Mouse (Mus musculus): ENCODE data around the gene Rab27a.
"Not testable (repeated sequence)": the region's sequence is repeated elsewhere in the genome, so short reads cannot be mapped to it uniquely, and the experiment has no call there.

Rab27a gene

DNA sequence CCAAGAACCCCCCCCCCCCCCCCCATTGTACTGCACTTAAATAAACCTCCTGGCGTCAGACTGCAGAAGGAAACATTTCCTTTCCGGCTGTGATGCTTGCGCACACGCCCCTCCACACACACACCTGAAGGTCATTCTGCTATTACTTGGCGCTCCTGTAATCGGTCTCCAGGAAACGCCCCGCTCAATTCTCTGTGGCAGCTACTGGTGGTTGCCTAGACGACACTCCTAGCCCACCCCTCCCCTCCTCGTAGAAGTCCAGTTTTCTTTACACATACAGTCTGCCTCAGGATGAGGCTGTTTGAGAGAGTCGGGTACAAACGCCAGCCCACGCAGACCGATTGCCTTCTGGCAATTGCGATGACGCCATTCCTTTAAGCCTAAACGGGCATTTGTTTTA, 49.9 kb downstream of the Rab27a start:
- peak in 1 of 2 experiments; percentile 37 for DNase-seq

DNA sequence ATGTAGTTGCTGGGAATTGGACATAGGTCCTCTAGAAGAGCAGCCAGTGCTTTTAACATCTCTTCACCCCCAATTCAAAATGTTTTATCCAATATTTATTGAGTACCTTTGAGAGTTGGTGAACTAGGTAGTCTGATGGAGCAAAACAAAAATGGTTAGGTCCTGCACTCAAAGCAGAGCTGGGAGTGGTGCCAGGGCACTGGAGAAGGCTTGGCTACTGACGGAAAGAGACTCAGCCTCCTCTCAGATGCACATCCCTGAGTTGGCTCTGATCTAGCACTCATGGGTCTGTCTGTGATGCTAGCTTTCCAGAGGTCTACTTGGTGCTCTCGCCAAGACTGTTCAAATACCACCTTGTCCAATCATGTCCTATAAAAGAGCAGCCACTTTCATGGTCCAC, 53.2 kb downstream of the Rab27a start:
- DNase-seq = no peak

DNA sequence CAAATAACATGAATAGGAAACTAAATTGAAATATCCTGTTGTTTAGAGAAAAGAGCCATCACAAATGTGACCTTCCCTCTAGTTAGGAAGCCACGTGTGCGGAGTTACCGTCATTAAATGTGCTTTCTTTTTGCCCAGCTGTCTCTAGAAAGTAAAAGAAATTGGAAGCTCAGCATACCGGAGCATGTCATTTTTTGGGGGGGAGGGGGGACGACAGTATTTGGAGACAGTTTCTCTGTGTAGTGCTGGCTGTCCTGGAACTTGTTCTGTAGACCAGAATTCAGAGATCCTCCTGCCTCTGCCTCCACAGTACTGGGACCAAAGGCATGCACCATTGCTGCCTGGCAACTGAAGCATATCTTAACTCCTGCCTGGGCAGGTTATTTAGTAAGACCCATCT, 56.9 kb downstream of the Rab27a start, which contains the start of gene Khdc3:
Gene Khdc3, plus strand, starts transcription at position 301 of the 400 bp plus-strand sequence.
- DNase-seq = no peak

DNA sequence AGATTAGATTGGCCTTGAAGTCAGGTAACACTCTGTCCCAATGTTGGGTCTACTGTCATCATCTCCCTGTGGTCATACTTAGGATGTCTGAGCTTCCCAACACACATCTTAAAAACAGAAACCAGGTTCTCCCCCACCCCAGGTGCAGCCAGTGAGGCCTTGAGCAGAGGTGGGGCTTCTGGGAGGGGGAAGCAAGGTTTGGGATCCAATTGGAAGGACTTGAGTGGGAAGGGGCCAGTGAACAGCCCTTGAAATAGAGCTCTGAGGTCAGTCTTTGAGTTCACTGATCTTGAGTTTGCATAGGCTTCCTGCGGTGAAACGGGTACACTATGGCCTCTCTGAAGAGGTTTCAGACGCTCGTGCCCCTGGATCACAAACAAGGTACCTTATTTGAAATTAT, 57.5 kb downstream of the Rab27a start, which contains the start of gene Gm20509:
Gene Gm20509, plus strand, starts transcription at position 290 of the 400 bp plus-strand sequence.
- DNase-seq = no peak

DNA sequence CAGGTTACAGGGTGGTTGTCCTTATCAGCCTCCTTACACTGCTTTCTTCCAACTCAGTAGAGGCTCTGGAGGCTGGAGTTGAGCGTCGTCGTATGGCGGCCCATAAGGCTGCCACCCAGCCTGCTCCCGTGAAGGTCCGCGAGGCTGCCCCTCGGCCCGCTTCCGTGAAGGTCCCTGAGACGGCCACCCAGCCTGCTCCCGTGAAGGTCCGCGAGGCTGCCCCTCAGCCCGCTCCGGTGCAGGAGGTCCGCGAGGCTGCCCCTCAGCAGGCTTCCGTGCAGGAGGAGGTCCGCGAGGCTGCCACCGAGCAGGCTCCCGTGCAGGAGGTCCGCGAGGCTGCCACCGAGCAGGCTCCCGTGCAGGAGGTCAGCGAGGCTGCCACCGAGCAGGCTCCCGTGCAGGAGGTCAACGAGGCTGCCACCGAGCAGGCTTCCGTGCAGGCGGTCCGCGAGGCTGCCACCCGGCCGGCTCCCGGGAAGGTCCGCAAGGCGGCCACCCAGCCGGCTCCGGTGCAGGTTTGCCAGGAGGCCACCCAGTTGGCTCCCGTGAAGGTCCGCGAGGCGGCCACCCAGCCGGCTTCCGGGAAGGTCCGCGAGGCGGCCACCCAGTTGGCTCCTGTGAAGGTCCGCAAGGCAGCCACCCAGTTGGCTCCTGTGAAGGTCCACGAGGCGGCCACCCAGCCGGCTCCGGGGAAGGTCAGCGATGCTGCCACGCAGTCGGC, 58.7 kb downstream of the Rab27a start:
- peak; percentile 53 to 55 for DNase-seq

DNA sequence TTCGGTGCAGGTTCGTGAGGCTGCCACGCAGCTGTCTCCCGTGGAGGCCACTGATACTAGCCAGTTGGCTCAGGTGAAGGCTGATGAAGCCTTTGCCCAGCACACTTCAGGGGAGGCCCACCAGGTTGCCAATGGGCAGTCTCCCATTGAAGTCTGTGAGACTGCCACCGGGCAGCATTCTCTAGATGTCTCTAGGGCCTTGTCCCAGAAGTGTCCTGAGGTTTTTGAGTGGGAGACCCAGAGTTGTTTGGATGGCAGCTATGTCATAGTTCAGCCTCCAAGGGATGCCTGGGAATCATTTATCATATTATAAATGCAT, 59.2 kb downstream of the Rab27a start:
- no peak for DNase-seq

DNA sequence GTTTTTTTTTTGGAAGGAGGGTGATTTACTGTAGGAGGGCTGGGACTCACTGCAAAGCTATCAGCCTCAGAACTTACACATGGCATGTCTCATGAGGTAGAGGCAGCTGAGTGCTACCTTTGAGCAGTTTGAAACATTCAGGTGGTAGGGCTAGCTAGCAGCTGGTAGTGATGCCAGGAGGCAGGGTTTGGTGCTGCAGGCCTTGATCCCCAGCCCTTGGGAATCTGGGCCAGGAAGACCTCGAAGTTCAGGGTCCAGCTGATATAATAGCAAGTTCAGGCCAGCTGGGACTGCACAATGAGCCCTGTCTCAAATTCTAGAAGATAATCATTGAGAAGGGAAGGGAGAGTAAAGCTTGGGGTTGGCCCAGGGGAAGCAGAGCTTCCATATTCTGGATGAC, 60.5 kb downstream of the Rab27a start:
- DNase-seq = no peak

DNA sequence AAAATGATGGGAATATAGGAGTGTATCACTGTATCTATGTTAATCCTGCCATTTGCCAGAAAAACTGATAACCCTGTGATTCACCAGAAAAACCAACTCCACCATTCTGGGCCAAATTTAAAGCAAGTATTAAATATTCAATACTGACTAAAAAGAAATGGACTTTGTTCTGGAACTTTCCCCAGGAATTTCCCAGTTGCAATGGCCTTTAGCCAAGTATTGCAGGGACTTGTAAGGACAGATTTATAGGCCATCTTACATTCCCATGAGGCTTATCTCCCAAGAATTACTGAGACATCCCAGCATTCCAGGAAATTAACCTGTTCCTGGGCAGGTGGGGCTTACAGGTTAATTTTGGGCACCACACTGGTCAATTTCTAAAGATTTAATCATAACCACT, 61.1 kb downstream of the Rab27a start:
- no peak for DNase-seq

DNA sequence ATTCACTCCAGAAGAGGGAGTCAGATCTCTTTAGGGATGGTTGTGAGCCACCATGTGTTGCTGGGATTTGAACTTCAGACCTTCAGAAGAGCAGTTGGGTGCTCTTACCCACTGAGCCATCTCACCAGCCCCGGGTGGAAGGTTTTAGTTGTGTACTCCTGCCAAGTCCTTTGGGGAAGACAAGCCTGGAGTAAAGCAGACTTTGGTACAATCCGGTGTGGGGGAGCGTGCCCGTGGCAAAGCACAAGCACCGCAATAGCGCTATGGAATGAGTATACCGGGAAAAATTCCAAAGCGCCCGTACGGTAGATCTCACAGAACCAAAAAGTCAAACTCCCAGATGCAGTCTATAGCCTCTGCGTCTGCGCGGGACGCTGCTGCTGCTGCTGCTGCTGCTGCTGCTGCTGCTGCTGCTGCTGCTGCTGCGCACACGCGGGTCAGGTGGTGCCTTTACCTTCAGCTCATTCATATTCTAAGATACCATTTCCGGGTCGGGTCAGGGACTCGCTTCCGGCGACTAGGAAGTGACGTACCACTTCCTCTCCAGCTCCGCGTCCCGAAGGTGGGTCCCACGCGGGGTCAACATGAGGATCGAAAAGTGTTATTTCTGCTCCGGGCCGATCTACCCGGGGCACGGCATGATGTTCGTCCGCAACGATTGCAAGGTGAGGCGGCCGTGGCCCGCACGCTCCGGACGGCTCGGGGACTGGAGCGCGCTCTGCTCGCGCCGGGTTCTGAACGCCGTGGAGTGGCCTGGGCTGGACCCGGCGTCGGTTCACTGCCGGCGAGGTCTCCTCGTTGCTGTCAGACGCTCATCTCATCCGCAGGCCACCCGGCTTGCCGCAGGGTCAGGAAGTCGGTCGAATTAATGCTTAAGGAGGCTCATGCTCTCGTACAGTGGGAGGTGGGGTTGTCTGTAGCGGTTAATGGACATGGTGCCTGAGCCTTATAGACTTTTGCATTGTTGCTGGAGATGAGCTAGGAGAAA, 68.6 kb downstream of the Rab27a start, which contains the start of gene Rsl24d1:
Gene Rsl24d1, plus strand, starts transcription at position 508 of the 988 bp plus-strand sequence.
- DNase-seq = peak; percentile 82 to 89

DNA sequence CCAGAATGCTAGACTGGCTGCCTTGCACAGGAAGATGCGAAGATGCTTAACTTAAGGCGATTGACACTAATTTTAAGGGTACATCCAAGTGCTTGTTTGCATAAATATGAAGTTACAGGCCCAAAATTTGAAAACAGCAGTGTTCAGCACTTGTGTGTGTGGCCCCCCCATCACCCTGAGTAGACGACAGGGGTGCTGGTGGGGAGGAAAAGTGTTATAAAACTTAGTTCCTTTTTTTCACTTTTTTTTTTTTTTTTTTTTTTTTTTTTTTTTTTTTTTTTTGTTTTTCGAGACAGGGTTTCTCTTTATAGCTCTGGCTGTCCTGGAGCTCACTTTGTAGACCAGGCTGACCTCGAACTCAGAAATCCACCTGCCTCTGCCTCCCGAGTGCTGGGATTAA, 72.0 kb downstream of the Rab27a start:
- DNase-seq = not testable (repeated sequence)

DNA sequence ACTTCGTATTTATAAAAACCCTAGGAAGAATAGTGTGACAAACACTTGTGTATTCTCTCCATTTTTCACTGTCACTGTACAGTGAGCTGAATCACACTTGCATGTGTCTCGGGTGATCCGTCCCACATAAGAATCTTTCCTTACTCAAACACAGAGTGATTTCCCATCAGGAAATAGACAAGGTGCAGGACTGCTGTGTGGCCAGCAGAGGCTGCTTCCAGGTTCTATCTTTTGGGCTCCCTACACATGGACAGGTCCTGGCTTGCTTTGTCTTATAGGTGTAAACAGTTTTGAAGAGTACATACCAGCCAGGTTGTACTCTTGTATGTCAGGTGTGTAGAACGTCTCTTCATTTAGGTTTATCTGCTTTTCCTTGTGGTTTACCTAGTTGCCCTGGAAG, 73.4 kb downstream of the Rab27a start:
- DNase-seq = no peak

DNA sequence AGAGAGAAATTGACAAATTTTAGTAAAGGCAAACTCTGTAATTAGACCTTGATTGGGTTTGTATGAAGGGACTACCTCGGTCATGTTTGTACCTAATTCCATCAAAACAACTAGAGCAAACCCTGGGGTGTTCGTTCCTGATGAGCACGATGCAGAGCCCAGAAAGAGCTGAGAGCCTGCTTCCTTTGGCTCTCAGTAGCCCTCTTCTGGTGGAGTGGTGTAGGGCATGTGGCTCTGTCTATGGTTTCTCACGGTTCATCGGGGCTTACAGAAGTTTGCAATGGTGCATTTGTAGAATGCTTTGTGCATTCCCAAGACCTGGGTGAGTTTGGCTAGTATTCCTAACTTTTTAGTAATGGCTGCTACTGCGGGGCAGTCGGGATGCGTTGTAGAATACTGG, 77.1 kb downstream of the Rab27a start:
- peak in 1 of 2 experiments; percentile 39 for DNase-seq

DNA sequence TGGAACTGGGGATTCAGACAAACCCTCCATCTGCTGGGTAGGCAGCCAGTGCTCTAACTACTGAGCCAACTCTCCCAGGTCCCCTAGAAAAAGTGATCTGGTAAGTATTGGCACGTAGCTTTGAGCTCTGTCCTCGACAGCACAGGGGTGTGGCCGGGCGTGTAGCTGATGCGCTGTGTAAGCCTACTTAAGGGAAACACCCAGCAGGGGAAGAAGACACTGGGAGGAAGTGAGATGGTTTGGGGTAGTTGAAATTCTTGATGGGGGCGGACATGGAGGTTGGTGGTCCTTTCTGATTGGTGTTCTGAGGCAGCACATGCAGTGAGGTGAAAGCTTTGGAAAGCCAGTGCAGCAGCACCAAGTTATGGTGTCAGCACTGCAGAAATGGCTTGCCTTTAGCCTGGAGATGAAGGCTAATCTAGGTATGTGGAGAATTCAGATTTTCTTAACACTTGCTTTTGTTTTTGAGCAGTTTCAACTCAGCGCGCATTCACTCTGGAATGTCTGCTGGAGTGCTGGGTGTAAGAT, 80.5 kb downstream of the Rab27a start:
- no peak for DNase-seq

DNA sequence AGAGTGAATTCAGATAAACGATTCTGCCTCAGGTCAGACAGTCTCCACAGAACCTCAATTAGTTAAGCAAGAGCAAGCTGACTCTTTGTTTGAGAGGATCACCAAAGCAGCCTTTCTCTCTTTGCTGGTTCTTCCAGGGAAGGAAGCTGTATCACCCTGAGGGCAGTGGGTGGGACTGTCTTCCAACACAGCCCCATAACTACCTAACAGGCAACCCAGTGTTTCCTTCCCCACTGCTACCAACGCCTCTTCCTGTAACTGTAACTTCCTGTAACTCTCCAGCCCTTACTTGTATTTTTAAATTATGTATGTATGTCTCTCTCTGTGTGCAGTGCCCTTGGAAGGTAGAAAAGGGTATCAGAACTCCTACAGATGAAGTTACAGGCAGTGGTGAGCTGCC, 82.8 kb downstream of the Rab27a start:
- DNase-seq = no peak

DNA sequence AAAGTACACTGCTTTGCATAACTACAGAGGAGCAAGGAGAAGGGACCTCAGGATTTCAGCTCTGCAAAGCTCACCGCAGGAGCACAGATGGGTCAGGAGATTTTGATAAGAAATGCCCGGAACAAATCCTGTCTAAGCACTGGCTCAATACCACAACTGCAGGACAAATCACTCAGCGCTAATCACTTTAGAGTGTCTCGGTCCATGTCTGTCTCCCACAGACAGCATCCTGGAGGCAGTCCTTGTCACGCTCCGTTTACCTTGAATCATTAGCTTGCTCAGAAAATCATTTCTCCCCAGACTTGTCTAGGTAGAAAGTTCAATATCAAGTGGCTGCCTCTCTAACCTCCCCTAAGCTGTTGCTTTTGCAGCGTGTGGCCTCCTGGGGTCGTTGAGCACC, 85.2 kb downstream of the Rab27a start:
- no peak for DNase-seq

DNA sequence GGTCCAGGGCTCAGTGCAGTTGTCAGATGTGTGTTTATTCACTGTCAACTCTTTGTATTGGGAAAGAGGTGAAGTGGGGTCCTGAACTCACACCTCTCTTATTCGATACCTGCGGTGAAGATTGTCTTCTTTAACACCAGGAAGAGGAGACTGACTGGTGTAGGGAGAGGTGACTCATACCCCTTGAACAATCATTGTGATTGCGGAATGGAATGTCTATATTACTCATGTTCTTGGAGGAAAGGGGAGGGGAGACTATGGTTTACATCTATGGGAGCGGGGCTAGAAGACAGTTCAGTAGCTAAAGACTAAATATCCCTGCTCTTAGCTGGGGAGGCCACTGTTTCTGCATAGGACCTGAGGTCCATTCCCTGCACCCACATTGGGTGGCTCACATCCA, 85.9 kb downstream of the Rab27a start:
- DNase-seq = no peak

DNA sequence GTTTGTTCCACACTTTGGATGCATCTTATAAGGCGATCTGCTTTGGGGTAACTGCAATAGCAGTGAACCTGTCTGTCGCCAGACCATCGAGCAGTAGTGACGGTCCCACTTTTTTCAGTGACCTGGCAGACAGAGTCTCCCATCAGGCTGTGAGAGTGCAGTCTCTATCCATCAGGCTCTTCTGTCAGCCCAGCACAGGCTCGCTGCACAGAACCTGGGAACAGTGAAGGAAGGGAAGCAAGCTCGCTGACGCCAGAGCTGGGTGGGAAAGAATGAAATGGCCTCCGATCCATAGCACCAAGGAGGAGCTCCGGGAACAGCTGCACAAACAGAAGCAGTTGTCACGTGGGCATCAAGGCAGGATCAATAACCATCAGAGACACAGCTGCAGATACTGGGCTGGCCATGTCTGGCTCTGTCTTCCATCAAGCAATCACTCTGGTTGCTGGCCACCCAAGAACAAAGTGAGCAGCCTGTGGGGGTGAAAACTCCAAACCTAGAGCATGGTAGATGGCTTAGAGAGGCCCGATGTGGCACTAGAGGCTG, 92.8 kb downstream of the Rab27a start:
- DNase-seq = no peak

Data from lung, postnatal 4 days (tissue).